Mouse (Mus musculus) erythroid progenitor cell, adult 5-6 weeks (primary cell): Measurements from ENCODE around the gene Azin2. TPM values are rescaled to one million over a fixed set of nuclear protein-coding genes. Genes with fewer than 3 reads are reported as not detected.

ENCODE experiments used
- ATAC-seq: replicated peaks from 2 replicates; pipeline ENCODE4 v1.8.0; 2016; ENCODE audit warnings: moderate number of reproducible peaks, mild to moderate bottlenecking, moderate TSS enrichment, inconsistent platforms; ENCODE audit not compliant: poor library complexity, low FRiP score, severe bottlenecking
- total RNA-seq, 2 experiments: library from RNA; stranded (forward) in 1 of 2; stranded (reverse) in 1 of 2; fragments of 150-400 nt in 1 of 2; fragments of 186-747, 209-891 nt in 1 of 2; gene quantifications; 2 replicates each; pipeline versions ENCODE4 v1.2.3 to v1.2.4; 2015 to 2017; ENCODE audit warnings: low replicate concordance in 2 of 2

The Azin2 gene
- total RNA-seq, 2 experiments from 2014 or later: 3.4 TPM; not detected in 1

DNA sequence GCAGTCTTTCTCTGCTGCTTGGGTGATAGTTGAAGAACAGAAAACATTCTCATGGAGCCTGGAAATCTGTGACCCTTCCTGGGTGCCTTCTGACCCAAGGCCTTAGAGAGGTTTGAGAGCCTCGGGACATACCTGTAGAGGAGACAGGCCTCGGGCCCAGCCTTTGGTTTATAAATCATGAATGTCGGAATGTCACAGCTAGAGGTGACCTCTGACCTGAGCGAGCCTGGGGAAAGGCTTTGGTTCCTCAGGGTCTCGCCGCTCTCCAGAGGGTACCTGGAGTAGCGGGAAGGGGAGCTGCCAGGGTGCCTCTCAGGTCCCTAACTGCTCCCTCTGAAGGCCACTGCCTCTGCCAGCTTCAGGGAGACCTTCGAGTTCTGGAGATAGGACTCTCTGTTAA lies 57.0 kb downstream of the Azin2 start:
- no peak for ATAC-seq

- no peak for ATAC-seq
These were observed 58.0 kb downstream of the Azin2 start for GRCm38 (mm10) chr4:128904035-128904800.

DNA sequence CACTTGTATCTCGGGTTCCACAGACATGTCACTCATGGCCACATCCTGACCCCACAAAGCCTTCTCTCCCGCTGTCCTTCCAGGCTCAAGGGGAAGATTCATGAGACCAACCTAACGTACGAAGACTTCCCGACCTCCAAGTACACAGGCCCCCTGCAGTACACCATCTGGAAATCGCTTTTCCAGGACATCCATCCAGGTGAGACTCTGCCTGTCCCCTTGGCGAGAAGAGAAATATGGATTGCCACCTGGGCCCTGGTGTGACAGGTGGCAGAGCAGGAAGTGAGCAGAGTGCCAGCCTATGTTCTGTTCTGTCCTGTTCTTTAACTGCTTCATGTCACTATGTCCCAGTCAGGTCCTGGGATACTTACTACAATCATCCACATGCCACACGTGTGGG lies 59.9 kb downstream of the Azin2 start:
- no peak for ATAC-seq

DNA sequence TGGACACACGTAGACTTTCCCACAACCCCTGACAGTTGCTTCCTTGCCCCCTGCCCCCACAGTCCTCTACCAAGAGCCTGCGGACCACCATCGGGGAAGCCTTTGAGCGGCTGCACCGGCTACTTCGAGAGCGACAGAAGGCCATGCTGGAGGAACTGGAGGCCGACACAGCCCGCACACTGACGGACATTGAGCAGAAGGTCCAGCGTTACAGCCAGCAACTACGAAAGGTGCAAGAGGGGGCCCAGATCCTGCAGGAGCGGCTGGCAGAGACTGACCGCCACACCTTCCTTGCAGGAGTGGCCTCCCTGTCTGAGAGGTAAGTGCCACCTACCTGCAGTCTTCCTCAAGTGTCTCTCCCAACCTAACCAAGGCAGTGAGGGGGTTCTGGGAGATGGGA lies 61.8 kb downstream of the Azin2 start:
- no peak for ATAC-seq

DNA sequence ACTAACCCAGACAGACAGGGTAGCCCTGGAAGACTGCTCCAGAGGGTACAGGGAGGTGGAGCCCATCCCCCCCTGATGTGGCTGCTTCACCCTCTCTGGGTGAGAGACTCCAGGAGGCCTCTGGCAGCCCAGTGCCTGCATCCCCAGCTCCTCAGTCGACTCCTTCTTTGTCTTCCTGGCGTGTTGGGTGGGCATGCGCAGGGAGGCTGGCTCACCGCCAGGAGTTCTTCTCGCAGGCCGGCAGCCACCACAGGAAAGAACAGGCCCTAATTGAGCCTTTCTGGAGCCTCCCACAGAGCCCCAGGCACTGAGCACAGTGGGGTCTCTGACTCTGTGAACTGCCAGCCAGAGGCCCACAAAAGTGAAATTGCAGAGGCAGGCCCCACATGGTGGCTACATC lies 62.9 kb downstream of the Azin2 start:
- no peak for ATAC-seq

- no peak for ATAC-seq
These were observed 64.3 kb downstream of the Azin2 start for GRCm38 (mm10) chr4:128897911-128898421.

DNA sequence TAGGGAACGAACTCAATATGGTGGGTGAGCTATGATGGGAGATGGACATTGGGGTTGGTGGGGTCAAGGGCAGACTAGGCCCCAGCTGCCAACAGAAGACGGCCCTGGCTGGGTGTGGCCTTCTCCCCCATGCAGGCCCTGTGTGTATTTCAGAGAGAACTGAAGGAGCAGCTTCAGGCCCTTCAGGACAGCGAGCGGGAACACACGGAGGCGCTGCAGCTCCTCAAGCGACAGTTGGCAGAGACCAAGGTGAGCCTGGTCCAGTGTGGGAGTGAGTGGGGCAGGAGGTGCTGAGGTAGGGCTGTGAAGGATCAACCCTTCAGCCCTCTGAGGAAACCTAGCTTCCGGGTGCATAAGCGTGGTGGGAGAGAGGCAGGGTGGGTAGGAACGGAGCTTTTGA lies 65.6 kb downstream of the Azin2 start:
- ATAC-seq: no peak

DNA sequence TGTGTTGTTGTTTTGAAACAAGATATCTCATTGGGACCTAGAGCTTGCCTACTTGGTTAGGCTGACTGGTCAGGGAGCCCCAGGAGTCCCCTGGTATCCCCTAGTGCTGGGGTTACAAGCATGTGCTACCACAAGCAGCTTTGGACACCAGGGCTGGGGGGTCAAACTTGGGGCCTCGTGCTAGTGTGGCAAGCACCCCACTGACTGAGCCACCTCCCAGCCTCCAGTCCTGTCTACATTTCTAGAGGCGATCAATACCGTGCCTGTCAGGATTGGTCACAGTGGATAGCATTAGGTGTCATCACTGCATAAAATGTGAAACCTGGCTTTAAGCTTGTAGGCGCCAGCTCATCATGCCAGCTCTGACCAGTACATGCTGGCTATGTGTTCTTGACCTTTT lies 66.4 kb downstream of the Azin2 start:
- ATAC-seq: no peak

DNA sequence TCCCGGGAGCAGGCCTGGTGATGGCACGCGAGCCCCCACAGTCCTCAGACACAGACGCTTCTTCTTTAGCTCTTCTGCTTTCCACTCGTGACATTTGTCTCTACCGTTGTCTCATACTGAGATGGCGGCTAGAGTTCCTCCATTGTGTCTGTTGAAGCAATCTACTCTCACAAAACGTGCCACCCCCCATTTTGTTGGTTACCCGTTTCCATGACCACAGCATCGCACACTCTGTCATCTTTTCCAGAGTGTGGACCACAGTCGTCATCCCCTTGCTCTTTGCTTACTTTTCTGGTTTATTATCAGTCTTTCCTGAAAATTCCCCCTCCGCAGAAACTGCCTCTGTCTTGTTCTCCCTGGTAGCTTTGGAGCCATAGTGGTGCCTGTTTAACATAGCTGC lies 68.1 kb downstream of the Azin2 start:
- ATAC-seq: no peak

GRCm38 (mm10) chr4:128892188-128892587 lies 70.1 kb downstream of the Azin2 start:
- ATAC-seq: no peak

DNA sequence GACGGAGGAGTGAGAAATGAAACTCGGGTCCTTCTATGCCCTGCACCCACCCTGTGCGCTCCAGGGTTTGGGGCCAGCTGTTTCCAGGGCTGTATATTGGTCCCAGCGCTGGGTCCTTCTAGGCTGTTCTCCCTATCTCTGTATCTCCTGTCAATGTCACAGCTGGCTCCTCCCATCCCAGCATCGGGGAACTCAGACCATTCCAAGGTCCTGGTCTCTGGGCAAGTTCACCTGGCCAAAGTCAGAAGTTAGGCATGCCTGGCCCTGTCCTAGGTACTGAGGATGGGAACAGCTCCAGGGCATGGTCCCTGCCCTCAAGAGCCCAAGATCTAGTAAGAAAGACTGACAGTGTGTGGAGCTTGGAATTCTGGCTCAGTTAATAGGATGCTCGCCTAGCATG lies 70.5 kb downstream of the Azin2 start:
- no peak for ATAC-seq

DNA sequence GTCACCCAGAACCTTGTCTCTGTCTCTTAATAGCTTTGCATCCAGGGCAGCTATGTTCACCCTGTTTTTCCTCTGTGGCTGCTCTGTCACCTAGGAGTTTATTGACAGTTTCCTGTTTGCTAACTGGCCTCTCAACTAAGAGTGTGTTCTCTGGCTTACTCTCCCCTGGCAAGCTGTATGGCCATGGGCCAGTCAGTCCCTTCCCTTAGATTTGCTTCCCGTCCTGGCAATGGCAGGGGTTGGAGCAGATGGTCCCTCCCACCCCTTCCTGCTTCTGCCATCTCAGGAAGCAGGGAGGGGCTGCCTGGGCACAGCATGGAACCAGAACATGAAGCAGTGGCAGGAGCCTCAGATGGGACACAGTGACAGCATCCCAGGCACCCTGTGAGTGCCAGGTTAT lies 71.1 kb downstream of the Azin2 start:
- no peak for ATAC-seq

GRCm38 (mm10) chr4:128889752-128890630 lies 72.3 kb downstream of the Azin2 start:
- no peak for ATAC-seq

GRCm38 (mm10) chr4:128888436-128888990 lies 73.7 kb downstream of the Azin2 start:
- no peak for ATAC-seq

- ATAC-seq: no peak
These were observed 74.6 kb downstream of the Azin2 start for GRCm38 (mm10) chr4:128887641-128888091.

- ATAC-seq: no peak
These were observed 75.2 kb downstream of the Azin2 start for GRCm38 (mm10) chr4:128887026-128887425.

DNA sequence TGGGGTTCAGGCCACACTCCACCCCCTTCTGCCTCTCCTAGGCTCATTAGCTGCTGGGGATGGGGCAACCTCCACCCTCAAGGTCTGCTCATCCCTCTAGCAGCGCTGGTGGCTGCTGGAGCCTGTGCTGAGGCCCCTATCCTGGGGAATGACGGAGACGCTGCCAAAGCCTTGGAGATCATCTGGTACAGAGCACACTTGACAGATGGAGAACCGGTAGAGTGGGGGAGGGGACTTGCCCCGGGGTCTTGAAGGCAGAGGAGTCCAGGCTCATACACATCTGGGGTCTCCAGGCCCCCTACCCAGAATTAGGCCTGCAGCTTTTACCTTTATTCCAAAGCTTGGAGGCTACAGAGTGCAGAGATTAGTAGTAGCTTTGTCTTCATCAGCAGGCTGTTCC lies 75.7 kb downstream of the Azin2 start:
- no peak for ATAC-seq

GRCm38 (mm10) chr4:128885540-128885939 lies 76.7 kb downstream of the Azin2 start:
- ATAC-seq: no peak

DNA sequence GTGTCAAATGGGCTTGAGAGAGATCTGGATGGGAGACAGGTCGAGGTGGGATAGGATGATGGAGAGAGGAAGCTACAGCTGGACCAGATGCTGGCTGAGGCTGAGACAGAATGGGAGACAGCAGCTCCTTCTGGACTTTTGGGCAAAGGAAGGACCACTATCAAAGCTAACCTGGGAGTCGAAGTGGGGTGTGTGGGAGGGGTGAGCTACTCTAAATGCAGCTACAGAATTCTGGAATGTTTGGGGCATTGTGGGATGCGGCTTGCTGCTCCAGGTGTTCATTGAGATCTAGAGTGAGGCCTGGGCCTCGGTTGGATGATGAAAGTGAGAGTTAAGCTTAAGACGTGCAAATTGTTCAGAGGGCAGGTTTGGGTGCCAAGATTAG lies 77.5 kb downstream of the Azin2 start:
- no peak for ATAC-seq
